ENCODE assay signal across 12 mouse cellular contexts in the genomic region with DNA sequence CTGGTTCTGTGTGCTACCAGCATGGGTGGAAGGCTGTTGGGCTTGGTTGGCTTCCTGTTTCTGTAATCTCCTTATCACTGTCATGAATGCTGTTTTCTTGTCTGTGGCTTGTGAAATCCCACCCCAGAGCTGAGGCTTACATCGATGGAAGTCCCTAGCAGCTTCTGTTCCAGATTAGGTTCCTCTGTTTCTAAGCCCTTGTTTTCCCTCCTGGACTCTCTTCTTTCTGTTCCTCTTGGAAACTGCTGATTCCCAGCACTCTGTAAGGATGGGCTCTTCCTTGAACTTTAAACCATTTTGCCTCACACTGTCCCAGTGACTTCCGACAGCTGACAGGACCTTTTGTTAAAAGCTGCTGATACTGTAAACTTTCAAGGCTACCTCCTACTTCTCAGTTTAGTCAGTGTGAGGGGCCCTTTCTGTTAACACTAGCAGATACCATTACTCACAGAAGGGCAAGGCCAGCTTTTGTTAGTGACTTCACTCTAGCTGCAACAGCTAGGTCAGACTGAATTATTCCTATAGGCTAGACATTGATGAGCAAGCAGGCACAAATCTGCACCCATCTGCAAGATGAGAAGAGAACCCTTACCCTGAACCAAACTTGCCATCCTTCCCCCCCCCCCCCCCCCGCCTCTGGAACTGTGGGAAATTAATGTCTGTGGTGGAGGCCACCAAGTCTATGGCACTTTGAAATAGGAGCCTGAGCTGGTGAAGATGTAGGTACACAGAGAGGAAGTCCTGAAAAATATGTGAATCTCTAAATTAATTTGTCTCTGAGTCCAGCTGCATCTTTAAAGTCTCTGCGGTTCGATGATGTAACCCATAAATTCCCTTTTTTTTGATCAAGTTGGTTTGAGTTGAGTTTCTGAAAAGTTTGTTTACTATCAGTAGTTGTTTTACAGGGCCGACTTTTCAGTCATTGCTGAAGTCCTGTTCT. TPM values are rescaled to one million over a fixed set of nuclear protein-coding genes. Genes with fewer than 3 reads are reported as not detected.
A peak's percentile ranks its signal among the peaks of the same experiment; 100 is the strongest.
DNase-seq lines count a peak whose midpoint lies in the region; ATAC-seq and TF ChIP-seq lines count a peak whose summit lies in the region.
"Had no signal": no experiment of that assay in that cellular context is flagged by ENCODE, and none has a peak within 500 bp of the region (broad histone marks: within the 10 kb centered on the region; RNA-seq: fewer than 3 reads in every experiment).

No protein-coding gene starts in this region.

- 46% methylated on average over 6 of the region's 6 CpGs for WGBS in liver, embryonic 11.5 days
- 45% methylated on average over 6 of the region's 6 CpGs for WGBS in stomach, embryonic 16.5 days
- 61% methylated on average over 6 of the region's 6 CpGs for WGBS in kidney, adult 2 months
- 70% methylated on average over 6 of the region's 6 CpGs for WGBS in forebrain, embryonic 15.5 days

- peak; percentile 49 for DNase-seq in lung, postnatal 25 days (ENCODE audit: low spot score)
- no peak for DNase-seq in lung, postnatal 14 days
- peak; percentile 77 for DNase-seq in ZHBTc4 (ENCODE audit: low read depth, low spot score)
- DNase-seq in liver, embryonic 11.5 days (ENCODE audit: low spot score): no peak
- DNase-seq in kidney, adult 2 months: no peak
- no peak for DNase-seq in gastrocnemius, postnatal 14 days

- peaks cover 37% of the 10 kb centered on the region for H3K4me1 ChIP-seq in liver, embryonic 11.5 days (replicated peaks; ENCODE audit: control insufficient read depth, insufficient read depth, low read length)
- peaks cover 7% of the 10 kb centered on the region for H3K4me1 ChIP-seq in stomach, embryonic 16.5 days (ENCODE audit: control insufficient read depth, insufficient read depth, low read length)
- H3K4me1 ChIP-seq in kidney, adult 2 months (ENCODE audit: control insufficient read depth, insufficient read depth, low read length): no peaks in the 10 kb centered on the region; the same call in 1 of the 2 replicates
- H3K4me1 ChIP-seq in forebrain, embryonic 15.5 days: no peaks in the 10 kb centered on the region

- H3K27ac ChIP-seq in liver, embryonic 11.5 days (ENCODE audit: low read depth, low read length): peak overlapping the region; percentile 6; the same call in 1 of the 2 replicates
- H3K27ac ChIP-seq in stomach, embryonic 16.5 days (ENCODE audit: low read length): peak overlapping the region; percentile 25; the same call in 1 of the 2 replicates
- no peak overlapping the region for H3K27ac ChIP-seq in kidney, adult 2 months (ENCODE audit: insufficient read depth, low read depth, low read length)
- no peak overlapping the region for H3K27ac ChIP-seq in forebrain, embryonic 15.5 days (replicated peaks)

- H3K9me3 ChIP-seq in liver, embryonic 11.5 days (ENCODE audit: control insufficient read depth, low read length): no peaks in the 10 kb centered on the region
- H3K9me3 ChIP-seq in stomach, embryonic 16.5 days (replicated peaks; ENCODE audit: control insufficient read depth, low read length): no peaks in the 10 kb centered on the region
- no peaks in the 10 kb centered on the region for H3K9me3 ChIP-seq in forebrain, embryonic 15.5 days

- TF ChIP-seq CTCF in kidney, adult 2 months (conservative IDR thresholded peaks at IDR 0.05; ENCODE audit: insufficient read depth, insufficient read length, low read depth, low read length): no peak

- no peaks in the 10 kb centered on the region for H3K36me3 ChIP-seq in liver, embryonic 11.5 days (ENCODE audit: control insufficient read depth, insufficient read depth, low read length)
- no peaks in the 10 kb centered on the region for H3K36me3 ChIP-seq in stomach, embryonic 16.5 days (ENCODE audit: control insufficient read depth, insufficient read depth, low read length)
- H3K36me3 ChIP-seq in kidney, adult 2 months (ENCODE audit: control insufficient read depth, insufficient read depth, low read length): no peaks in the 10 kb centered on the region
- H3K36me3 ChIP-seq in forebrain, embryonic 15.5 days: no peaks in the 10 kb centered on the region

- peak; percentile 61 for ATAC-seq in liver, embryonic 11.5 days (replicated peaks; ENCODE audit: low FRiP score)
- ATAC-seq in stomach, embryonic 16.5 days (ENCODE audit: insufficient read depth, low FRiP score): no peak; the same call in 1 of the 2 replicates
- no peak for ATAC-seq in forebrain, embryonic 15.5 days (replicated peaks)

- no peak for TF ChIP-seq POLR2A in kidney, adult 2 months (IDR thresholded peaks at IDR 0.05; ENCODE audit: low read depth, low read length)

- intact Hi-C loops in gastrocnemius, postnatal 14 days (cut with DNase I; ENCODE audit: low total_unique reads): no loop called here

- H3K4me3 ChIP-seq in liver, embryonic 11.5 days (ENCODE audit: low read depth, low read length): no peak overlapping the region
- no peak overlapping the region for H3K4me3 ChIP-seq in stomach, embryonic 16.5 days (replicated peaks; ENCODE audit: low read length)
- H3K4me3 ChIP-seq in kidney, adult 2 months (ENCODE audit: insufficient read depth, low read depth, low read length): no peak overlapping the region
- H3K4me3 ChIP-seq in forebrain, embryonic 15.5 days: no peak overlapping the region

- no peak overlapping the region for H3K9ac ChIP-seq in liver, embryonic 11.5 days (ENCODE audit: low read depth, low read length)
- H3K9ac ChIP-seq in stomach, embryonic 16.5 days (ENCODE audit: low read length): no peak overlapping the region
- no peak overlapping the region for H3K9ac ChIP-seq in forebrain, embryonic 15.5 days (replicated peaks)

- no peaks in the 10 kb centered on the region for H3K27me3 ChIP-seq in liver, embryonic 11.5 days (replicated peaks; ENCODE audit: control insufficient read depth, insufficient read depth, low read length)
- H3K27me3 ChIP-seq in stomach, embryonic 16.5 days (ENCODE audit: control insufficient read depth, insufficient read depth, low read length): no peaks in the 10 kb centered on the region
- no peaks in the 10 kb centered on the region for H3K27me3 ChIP-seq in kidney, adult 2 months (replicated peaks; ENCODE audit: control insufficient read depth, insufficient read depth, low read length)
- no peaks in the 10 kb centered on the region for H3K27me3 ChIP-seq in forebrain, embryonic 15.5 days

- no peak overlapping the region for H3K4me2 ChIP-seq in liver, embryonic 11.5 days
- H3K4me2 ChIP-seq in stomach, embryonic 16.5 days (ENCODE audit: low read depth, low read length): no peak overlapping the region
- no peak overlapping the region for H3K4me2 ChIP-seq in forebrain, embryonic 15.5 days (replicated peaks)

RNA-seq across cellular contexts. Expression of gene Ccr1, which starts 36.5 kb away (rescaled TPM):
- polyA plus RNA-seq in liver, embryonic 11.5 days (2014; fragmentation: Nextera tagmentation; extraction: Ambion mirVana): 1.9 and 2.0 TPM in 2 replicates
- polyA plus RNA-seq in stomach, embryonic 16.5 days (2015; fragmentation: Nextera tagmentation; extraction: Ambion mirVana): 4.3 and 5.0 TPM in 2 replicates
- polyA plus RNA-seq in kidney, adult 2 months (2012; rRNA removed): 0.72 and 0.81 TPM in 2 replicates
- 1 to 10 TPM in 1 of 2 experiments, under 1 TPM in 1; 0.55 to 1.1 TPM for total RNA-seq in gastrocnemius, postnatal 14 days (2021)
- 0.47 and 0.50 TPM in 2 replicates for polyA plus RNA-seq in forebrain, embryonic 15.5 days (2015; fragmentation: Nextera tagmentation; extraction: Ambion mirVana)

RNA-seq across cellular contexts. Expression of gene Ccr1l1, which starts 46.2 kb away (rescaled TPM):
- polyA plus RNA-seq in liver, embryonic 11.5 days (2014; fragmentation: Nextera tagmentation; extraction: Ambion mirVana): not detected in 2 replicates
- not detected in 2 replicates for polyA plus RNA-seq in stomach, embryonic 16.5 days (2015; fragmentation: Nextera tagmentation; extraction: Ambion mirVana)
- polyA plus RNA-seq in kidney, adult 2 months (2012; rRNA removed): 0.06 TPM in 1 of 2 replicates, not detected in the other
- total RNA-seq in gastrocnemius, postnatal 14 days (2021): not detected
- not detected in 2 replicates for polyA plus RNA-seq in forebrain, embryonic 15.5 days (2015; fragmentation: Nextera tagmentation; extraction: Ambion mirVana)
- total RNA-seq: gastrocnemius, postnatal 4 days; left cerebral cortex, postnatal 10 days had no signal
- polyA plus RNA-seq: embryonic facial prominence, embryonic 11.5 days; neural tube, embryonic 14.5 days had no signal

Comparison
In these comparisons a context has a peak if more than half of its experiments do, and no peak if none do; other contexts are left out.
1. DNase-seq: peak in lung, postnatal 25 days (single experiment) and ZHBTc4 (single experiment); none in lung, postnatal 14 days (single experiment), liver, embryonic 11.5 days (single experiment), kidney, adult 2 months (single experiment) and gastrocnemius, postnatal 14 days (single experiment).
2. H3K27ac ChIP-seq: peak in liver, embryonic 11.5 days (single experiment) and stomach, embryonic 16.5 days (single experiment); none in kidney, adult 2 months (single experiment) and forebrain, embryonic 15.5 days (single experiment).